Mouse (Mus musculus): ENCODE results near the gene Rnaseh2a.

GRCm38 (mm10) chr8:84945235-84945632, 24.3 kb downstream of the Rnaseh2a start:
- no peak for TF ChIP-seq CTCF (IDR thresholded peaks at IDR 0.05; ENCODE audit: low read depth, low read length)
- TF ChIP-seq POLR2A (IDR thresholded peaks at IDR 0.05; ENCODE audit: borderline replicate concordance, low read depth, low read length), result no peak

Measured in bone marrow macrophage, adult 2 months (primary cell).